Mouse (Mus musculus) olfactory bulb, adult 2 months (tissue): ENCODE results near the gene Gfi1.

Experiments
- CTCF ChIP-seq: fragments of 200-500 bp; IDR thresholded peaks from 2 replicates; pipeline ENCODE4 v1.5.1; 2012; ENCODE audit warnings: low read depth, mild to moderate bottlenecking, low read length, moderate library complexity; ENCODE audit not compliant: insufficient read depth
- POLR2A ChIP-seq: fragments of 200-500 bp; IDR thresholded peaks from 2 replicates; pipeline ENCODE4 v1.6.1; 2012; ENCODE audit warnings: mild to moderate bottlenecking, low read depth, low read length, moderate library complexity; ENCODE audit not compliant: insufficient read depth

DNA sequence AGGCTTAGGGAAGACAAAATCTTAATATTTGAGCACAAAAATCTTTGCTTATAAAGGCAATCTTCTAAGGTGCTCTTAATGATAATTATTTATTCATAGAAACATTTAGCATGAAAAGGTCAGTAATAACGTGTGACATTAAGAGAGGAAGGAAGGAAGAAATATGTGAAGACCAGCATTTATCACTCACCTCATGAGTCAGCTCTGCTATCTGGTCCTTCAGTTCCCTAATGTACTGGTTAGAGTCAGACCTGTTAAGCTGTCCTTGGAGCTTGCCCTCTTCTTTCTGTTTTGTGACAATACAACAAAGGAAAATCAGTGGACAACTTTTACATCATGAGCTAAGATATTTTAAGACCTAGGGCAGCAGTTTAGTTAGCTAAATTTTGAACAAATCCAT, 38.6 kb upstream of the Gfi1 start:
- TF ChIP-seq CTCF (no peak), POLR2A (no peak)
